Mouse (Mus musculus) adrenal gland, adult 18-20 months (tissue): ENCODE data around the gene Zfhx3. TPM values are rescaled to one million over a fixed set of nuclear protein-coding genes. Genes with fewer than 3 reads are reported as not detected.

Source experiments
- DNase-seq, 2 experiments: peaks; one replicate each; pipeline ENCODE4 v3.0.0; 2021 to 2022; ENCODE audit warnings: low spot score in 2 of 2
- total RNA-seq, 2 experiments: library from RNA; stranded (reverse); gene quantifications; 1 replicate in 1 of 2; 2 replicates in 1 of 2; pipeline ENCODE4 v1.2.3; 2021

The Zfhx3 gene
- total RNA-seq, 2 experiments from 2014 or later: 36.9 to 38.6 TPM

DNA sequence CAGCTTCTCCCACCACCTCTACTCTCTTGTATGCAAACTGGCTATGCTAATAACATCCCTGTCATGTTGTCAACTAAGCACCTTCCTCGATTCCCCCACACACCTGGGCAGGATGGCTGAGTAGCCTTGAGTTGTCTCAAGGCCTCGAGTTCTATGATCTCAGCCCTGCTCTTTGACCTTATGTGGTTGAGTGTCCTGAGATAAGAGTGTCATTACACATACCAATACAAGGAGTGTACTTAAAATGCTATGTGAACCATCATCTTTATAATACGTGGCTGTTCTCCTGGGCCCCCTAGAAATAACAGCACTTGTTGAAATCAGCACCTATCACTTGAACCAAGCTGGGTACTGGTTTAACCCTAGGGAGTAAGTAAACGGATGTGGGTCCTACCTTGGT is 492.1 kb downstream of the Zfhx3 start:
- DNase-seq: no peak

DNA sequence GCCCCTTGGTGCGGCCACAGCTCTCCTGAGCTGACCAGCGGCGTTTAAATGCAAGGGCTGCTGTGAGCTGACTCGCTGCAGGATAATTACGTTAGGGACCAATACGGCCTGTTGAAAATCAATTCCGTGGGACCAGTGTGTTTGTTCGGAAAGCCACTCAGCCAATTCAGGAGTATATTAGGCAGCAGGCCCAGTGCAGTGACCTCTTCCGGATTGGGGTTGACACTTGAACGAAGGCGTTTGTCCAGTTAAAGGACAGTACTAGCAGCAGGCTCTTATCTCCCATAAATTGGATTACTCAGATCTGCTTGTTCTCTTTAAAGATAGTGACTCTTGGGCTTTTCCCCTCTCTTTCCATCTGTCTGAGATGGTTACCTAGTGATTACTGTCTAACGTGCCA is 493.9 kb downstream of the Zfhx3 start:
- DNase-seq: no peak

DNA sequence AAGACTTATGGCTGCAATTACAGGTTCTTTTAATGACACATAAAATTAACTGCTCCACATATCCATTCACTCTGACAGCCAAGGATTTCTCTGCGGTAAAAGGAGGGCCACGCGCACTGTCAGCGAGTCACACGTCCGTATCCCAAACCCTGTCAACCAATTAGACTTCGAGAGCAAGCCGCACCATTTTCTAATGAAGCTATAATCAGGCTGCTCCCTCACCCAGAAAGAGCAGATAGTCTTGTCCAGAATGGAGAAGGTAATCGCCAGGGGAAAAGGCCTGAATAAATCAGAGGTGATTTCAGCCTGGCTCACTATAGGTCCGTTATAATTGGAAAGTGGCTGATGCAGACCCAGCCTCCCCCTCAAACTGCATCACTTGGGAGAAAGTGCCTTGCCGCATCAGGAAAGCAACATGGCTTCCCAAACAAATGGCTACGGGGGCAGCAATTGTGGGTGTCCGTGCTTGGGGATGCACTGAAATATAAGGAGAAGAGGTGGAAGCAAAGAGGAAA is 494.9 kb downstream of the Zfhx3 start:
- DNase-seq: no peak

DNA sequence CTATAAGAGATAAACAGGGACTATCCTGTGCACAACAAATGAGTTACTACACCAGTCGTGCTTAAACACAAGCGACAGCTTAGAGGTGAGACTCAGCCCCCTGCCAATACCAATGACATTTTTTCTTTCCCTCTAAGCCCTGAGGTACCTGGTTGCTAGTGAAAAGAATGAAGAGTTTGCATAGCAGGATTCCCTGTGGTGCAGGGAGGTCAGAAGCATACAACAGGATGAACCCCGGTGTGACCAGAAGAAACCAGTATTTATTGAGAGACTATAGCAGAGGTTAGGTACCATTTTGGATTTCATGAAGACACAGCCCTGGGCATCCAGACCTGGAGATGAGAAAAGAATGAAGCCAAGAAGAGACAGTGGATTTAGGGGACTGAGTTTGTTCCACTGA is 498.0 kb downstream of the Zfhx3 start:
- no peak for DNase-seq

DNA sequence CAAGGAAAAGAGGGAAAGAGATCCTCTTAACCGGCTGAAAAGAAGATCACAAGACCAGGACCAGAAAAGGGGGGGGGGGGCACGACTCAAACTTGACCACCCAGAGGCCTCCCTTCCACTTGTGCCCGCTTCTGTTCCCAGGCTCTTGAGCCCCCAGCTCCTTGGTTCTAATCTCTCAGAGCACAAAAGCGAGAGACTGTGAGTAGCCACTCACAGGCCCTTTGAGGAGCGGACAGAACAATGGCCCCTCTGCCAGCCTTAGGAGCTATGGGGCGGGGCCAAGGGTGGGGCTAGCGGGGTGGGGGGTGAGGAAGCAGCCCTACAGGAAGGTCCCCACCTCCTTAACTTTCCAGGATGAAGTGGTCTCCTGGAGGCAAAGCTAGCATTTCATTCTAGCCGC is 508.4 kb downstream of the Zfhx3 start:
- DNase-seq: no peak

DNA sequence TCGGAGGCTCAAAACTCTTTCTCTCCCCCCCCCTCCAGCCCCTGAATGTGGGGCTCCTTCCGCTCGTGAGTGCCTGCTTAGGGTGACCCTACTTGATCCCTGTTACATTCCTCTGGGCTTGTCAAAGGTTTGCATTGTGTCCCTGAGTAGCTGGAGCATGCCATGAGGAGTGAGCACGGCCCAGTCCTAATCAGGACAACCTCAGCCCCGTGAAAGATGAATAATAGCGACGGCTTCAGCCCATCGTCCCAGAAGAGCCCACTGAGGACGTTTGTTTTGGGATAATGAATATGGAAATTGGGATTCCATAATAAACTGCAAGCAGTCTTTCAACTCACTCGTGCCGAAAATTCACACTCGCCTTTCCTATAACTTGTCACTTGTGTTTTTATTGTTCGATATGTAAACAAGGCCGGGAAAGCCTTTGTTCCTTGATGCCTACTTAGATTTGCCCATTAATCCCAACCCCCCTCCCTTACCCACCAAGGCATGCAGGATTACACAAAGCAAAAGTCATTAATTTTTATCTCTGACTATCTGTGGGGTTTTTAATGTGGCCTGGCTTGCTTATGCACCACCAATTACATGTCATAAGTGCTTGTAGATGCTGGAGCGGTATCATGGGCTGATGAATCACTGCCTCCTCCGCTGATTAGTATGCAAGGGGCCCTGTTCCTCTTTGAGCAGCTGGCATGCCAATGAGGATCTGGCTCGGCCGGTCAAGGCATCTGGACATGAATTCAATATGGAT is 512.3 kb downstream of the Zfhx3 start:
- no peak for DNase-seq

DNA sequence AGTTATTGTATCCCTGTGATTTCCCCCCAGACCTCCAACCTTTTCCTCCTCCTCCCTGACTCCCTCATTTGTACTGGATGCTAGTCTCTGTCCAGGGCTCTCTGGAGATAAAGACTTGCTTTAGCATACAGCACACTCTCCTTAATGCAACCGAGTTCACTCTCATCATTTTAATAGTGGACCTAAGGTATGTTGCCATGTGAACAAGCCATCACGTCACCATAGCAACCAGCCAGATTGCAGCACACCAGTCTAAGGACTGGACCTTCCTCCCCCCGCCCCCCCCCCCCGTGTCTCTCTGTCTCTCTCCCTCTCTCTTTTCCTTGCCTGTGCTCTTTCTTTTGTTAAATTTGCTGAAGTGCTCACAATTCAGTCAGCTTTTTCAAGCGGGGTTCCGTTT is 524.2 kb downstream of the Zfhx3 start:
- DNase-seq: no peak

DNA sequence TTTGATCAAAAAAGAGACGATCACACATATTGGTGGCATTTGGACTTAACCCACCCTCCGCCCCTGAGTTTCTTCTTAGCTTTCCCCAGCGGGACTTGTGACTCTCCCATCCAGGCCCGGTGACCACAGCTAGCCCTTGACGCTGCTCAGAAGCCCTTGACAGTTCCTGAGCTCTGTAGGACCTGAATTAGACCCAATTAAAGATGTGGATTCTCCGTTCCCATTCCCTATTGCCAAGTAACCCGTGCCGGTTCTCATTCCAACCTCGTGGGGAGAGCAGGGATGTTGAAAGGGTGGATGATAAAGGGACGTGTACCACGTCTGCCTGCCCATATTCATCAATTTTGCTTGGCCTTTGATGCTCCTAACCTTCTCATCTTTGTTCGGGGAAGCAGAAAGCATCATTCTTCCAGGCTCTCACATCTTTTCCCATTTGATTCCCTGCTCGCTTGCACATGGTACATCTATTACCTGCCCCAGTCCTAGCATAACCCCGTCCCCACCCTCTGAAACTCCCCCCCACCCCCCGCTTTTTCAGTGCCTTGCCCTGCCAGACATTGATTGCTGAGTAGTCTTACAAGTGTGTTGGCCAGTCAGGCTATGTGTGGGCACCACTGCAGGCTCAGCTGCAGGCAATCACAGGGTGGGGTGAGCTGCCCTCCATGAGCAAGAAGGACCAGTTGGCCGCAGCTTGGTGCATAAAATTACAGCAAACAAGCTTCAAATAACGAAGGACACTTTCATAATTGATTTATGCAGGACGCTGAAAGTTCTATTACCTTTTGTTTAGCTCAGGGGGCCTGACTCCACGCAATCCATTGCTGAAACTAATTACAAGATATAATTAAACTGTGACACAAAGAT is 525.0 kb downstream of the Zfhx3 start:
- no peak for DNase-seq

DNA sequence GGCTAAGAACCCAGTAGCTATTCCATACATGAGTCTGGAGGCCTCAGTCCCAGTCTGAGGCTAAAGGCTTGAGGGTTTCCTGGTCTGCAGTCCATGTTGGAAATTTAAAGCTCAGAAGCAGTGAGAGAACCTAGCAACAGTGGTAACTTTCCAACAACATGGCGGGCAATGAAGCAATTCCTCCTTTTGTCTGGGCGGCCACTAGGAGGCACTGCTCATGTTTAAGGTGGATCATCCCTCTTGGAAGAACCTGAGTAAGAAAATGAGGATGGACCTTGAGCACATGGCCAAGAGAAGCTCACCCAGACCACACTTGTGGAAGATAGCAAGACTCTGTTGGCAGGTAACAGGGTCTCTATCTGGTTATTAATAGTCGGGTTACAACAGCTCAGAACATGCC is 527.8 kb downstream of the Zfhx3 start:
- DNase-seq: no peak

DNA sequence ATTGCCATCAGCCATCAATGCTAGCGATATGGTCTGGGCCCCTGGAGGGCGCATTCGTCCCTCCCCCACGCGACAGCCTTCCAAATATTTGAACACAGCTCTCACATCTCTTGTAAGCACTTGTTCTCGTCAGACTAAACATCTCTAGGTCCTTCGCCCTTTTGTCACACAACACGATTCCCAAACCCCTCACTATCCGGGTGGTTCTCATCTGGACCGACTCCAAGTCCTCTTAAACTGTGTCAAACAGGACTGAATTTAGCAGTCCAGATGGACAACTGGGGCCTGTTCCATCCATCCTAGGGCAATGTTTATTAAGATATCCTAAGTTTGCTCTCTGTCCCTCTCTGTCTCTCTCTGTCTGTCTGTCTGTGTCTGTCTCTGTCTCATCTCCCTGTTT is 532.1 kb downstream of the Zfhx3 start:
- no peak for DNase-seq

DNA sequence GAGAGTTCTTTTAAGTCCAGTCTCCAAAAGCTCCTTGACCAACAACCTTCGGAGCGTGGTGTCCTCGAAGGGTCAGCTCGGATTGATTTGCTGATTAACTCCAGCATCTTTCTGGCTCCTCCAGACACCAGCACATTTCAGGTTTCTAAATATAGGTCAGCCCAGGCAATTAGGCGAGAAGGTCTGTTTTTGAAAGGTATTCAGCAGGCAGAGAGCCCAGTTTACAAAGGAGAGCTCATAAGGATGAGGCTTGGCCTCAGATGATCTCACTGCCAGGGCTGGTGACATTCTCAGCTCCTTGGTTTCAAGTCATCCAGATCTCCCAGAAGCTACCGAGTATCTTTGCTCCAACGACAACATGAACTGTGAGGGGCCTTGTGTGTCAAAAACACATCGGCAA is 535.7 kb downstream of the Zfhx3 start:
- no peak for DNase-seq

DNA sequence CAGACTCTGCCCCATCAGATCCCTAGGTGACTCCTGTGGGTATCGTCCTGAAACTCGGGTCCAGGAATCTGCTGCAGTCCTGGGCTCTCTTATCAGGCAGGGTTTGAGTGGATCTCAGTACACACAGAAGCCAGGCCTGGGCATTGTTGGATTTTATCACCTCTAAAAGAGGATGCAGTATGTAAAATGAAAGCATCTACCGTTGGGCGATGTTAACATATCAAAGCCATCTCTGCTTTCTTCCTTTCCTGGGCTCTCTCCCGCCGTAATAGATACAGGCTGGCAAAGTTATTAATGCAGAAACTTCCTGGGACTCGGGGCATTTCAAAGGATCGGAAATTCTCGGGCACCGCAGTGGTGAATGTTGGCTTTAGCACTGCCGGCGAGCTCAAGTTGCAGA is 537.7 kb downstream of the Zfhx3 start:
- DNase-seq: no peak

DNA sequence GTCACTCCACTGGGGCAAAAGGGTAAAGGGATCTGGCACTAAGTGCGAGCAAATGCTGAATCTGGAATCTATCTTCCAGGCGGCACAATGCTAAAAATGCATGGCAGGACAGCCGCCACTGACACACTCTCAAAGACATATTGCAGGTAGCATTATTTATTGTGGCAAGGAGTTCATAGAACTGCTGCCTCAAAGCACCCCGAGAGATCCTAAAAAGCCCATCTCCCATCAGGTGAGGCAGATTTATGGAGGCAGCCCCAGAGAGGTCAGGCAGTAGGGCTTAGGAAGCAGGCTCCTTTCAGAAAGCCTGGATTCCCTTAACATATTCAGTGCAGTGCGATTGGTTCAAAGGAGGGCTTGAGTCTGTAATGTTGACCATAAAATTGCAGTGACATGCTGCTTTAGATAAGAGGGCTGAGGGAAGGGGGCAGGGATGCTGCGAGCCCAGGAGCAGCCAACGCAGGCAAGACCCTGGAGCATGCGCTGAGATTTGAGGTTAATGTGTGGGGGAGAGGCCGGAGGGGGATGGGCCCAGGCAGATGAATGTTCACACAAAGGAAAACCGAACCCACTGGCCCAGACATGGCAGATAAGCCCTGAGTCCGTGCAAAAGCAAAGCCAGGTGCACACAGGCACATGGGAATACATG is 538.8 kb downstream of the Zfhx3 start:
- no peak for DNase-seq

DNA sequence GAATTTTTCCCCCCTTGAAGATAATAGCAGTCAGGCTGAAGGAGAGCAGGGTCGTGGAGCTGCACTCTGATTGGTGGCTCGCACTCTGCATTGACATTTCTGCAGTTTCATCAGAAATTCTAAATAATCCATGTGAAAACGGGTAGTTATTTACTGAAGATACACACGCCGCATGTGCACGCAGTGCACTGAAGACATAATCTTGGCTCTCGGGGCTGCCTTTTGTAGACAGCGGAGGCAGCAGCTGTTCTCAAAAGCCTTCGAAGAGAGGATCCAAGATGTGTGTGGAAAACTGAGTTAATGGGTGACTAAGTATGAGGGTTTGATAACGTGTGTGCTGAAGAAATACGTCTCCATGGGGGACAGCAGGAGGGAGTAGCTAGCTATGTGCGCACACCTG is 553.7 kb downstream of the Zfhx3 start:
- no peak for DNase-seq

DNA sequence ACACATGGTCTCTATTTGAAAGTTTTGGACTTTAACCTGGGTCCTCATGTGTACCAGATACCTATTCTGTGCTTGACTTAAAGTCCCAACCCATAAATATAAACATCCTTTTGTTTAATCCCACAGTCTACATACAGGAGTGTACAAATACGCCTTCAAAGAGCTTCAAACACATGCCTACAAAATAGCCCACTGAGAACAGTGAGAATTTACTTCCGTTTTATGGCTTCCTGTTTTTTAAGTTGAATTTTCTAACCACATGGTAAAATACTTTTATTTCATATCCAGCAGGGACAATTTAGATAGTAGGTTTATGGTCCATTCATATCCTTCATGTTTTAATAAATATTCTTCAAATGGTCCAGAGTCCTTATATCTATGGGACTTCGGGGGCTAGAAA is 564.3 kb downstream of the Zfhx3 start:
- DNase-seq: no peak

DNA sequence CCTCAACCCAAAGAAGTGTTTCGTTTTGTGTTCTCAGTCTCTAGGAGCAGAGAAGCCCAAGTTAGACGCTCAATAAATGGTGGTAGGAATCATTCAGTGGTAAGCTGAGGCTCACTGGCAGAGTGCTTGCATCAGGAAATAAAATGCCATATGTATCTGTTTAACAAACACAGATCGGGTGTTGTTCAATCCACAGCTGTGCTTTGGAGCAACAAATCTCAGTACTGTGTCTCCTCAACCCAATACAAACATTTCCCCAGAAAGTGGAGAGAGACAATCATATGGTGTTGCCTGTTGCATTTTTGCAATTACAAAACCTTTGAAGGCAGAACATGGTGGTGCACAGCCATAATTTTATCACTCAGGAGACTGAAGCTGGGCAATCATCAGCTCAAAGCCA is 565.3 kb downstream of the Zfhx3 start:
- no peak for DNase-seq

DNA sequence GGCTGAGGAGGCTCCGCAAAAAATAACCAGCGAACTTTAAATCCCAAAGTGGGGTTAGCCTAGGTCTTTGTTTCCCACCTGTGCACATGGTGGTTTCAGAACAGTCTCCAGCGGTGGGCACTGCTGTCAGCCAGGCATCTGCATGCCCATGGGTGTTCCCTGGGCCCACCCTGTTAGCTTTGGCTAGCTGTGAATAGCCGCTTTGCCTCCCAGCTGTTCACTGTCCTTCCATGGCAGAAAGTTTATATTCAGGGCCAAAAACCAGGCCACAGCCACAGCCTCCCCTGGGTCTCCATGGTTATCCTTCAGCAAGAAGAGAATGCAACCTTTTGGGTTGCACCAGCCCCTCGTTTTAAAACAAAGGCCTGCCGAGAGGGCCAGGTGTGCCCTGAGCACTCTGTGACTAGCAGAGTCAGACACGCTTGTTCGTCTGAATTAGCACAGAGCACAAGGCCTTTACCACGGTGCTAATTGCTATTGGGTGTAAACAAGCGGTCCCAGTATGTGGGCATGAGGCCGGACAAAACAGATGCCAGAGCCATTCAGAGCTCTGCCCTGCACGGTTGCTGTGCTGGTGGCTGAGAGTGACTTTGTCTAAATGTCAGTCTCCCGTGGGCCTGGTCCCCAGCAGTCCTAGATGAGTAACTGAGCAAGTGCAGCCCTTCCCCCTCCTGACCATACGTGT is 568.3 kb downstream of the Zfhx3 start:
- DNase-seq: no peak

DNA sequence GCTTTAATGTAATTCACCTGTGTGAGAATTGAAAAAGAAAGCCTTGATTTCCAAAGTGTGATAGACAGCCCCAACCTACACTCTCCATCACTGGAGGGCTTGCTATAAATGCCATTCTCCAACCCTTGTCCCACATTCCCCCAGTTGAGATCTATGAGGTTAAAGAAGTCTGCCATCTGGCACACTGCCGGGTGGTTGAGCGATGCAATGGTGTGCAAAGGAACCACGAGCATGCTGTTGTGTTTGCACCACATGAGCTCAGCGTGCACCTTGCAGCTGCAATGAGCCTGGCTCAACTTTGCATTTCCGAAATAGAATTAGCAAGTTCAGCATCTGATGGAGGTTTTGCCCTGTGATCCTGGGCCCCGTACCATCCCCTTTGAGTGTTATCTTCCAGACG is 575.7 kb downstream of the Zfhx3 start:
- DNase-seq: no peak

DNA sequence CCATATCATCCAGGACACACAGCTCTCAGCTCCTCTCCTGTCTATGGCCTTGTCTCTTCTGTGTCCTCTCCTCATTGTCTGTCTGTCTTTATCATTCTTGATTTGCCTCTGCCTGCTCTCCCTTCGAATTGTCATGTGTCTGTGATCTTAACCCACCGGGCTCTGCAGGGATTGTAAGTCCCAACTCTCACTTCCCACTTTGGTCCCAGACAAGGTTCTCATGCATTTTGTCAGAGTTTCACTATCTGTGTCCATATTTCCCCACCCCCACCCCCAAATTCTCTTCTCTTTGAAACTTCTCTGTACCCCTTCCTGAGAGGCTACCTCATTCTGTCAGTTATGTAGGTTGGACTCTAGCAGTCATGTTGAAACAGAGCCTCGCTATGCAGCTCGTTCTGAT is 579.6 kb downstream of the Zfhx3 start:
- no peak for DNase-seq

DNA sequence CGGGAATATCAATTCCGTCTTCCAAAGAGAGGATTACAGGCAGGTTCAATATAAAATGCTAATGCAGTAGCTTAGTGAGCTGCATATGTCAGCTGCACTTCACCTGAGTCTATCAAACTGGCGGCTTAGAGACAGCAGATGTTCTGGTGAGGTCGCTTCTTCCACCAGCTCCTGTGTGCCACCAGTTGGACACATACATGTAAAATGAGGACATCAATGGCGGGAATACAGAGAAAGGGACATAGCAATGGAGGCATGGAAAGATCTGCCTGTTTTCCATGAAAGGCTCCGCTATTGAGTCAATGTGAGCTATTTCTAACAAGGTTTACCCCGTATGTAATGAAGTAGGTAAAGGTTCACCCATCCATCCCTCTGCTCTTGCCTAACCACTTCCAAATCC is 587.0 kb downstream of the Zfhx3 start:
- no peak for DNase-seq

DNA sequence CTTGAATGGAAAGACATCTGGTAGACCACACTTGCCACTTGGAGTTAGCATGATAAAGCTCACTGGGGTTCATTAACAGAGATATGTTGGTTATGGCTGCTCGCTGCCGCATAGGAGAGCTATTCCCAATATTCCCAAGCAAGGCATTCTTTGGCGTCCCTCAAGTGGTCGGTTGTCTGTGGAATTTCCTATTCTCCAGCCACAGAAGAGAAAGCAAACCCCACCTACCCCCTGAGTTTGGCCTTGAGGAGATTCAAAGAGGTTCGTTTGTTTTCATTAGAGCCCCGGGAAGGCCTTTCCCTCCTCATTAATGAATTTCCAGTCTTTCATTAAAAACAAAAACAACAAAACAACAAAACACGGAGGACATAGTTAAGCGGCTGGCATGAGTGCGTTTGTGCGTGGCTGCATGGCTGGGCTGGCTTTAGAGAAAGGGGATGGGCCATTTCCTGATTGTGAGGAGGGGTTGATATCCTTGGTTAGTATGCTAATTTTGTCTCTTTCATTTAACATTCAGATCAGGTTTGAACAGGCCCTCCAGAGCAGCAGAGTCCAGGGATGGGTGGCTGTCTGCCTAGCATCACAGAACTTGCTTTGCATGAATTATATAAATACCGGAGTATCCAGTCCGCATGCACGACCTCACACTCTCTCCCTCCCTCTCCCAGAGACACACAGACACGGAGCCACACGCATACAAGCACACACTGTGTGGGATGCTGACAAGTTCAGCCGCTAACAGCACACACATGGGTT is 592.9 kb downstream of the Zfhx3 start:
- DNase-seq: no peak
